Mouse (Mus musculus): ENCODE data around the gene Sf3a3.

Gene Sf3a3
- long read RNA-seq, experiment 1, transcript Sf3a3-201 (17 exons, 1,820 nt), result major isoform, 29 of 43 reads
- long read RNA-seq, experiment 1, partial matches to known transcripts, result 11 of 43 reads
- long read RNA-seq, experiment 1, other reads (novel, unspliced or antisense), result 3 of 43 reads
- long read RNA-seq, experiment 2, transcript Sf3a3-201 (17 exons, 1,820 nt), result major isoform, 29 of 44 reads
- long read RNA-seq, experiment 2, partial matches to known transcripts, result 8 of 44 reads
- long read RNA-seq, experiment 2, other reads (novel, unspliced or antisense), result 4 of 44 reads

DNA sequence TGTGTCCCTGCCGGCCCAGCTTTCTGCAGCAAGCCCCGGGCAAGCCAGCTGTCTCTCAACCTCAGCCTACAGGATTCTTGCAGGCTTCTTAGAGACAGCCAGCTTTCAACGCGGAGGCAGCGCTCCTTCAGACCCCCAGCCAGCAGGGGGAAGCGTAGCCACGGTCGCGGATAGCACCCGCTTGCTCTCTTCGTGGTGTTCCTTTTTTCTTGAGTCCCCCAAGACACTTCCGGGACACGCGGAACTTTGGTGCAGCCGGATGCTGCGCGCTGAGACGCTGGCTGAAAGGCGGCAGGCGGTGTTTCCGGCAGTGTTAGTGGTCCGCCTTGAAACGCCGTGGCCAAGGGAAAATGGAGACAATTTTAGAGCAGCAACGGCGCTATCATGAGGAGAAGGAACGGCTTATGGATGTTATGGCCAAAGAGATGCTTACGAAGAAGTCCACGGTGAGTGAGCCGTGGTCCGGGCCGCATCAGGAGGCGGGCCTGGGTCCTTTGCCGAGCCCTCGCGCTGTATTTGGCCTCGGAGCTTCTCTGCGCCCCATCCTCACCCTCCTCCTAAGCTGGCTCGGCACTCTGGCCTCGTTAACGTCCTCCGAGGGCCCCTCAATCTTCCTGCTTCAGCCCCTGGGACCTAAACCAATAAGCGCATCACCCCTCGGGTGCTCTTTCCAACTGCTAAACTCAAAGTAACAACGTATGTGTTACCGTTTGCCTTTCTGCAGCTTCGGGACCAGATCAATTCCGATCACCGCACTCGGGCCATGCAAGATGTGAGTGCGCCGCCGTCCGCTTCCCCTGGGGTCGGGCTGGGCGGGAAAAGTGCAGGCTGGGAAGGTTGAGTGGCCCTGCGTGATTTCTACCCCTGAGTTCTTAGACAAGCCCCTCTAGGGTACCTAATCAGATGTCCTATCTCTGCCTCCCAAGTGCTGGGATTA is at the start of gene Sf3a3:
Sf3a3 (plus strand) TSS at position 232 of the 937 bp plus-strand sequence.
- intact Hi-C loops (cut with DNase I), result no loop called here

DNA sequence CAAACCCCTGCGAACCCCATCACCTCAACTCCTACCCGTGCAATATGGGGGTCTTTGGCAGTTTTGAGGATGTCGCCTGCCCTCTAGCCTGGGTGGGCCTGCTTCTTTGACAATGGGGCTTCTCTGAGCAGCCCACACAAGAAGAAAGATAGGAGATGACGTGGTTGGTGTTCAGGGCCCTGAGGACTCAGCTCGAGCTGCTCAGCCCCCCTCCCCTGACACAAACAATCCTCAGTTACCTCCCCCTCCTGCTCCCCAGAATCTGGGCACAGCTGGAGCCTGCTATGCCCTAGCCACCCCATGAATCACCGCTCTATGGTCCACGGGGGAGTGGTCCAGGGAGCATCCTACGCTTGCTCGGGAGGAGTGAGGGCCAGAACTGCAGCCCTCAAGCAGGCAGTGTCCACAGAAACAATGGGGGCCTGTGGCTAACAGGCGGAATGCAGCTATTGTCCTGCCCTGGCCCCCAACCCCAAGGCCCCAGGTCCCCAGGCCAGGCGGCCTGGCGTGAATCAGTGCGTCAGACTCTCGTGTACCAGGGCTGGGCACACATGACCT is 47.0 kb upstream of the Sf3a3 start:
- intact Hi-C loops (cut with DNase I), result no loop called here

DNA sequence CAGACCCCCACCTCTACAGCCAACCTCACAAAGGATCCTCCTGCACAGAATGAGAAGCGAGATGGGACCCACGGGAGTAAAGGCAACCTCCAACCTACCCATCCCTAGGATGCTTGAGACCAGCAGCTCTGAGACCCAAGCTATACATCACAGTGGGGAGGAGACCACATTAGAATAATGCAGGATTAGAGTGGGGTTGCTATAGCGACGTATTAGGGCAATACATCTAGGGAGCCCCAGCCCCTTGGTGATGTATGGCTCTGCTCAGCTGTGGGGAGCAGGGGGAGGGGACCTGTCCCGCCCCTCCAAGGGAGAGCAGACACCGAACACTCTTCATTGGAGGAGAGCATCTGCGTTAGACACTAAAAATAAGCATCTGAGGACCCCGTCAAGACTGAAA is 46.5 kb upstream of the Sf3a3 start:
- intact Hi-C loops (cut with DNase I), result no loop called here

DNA sequence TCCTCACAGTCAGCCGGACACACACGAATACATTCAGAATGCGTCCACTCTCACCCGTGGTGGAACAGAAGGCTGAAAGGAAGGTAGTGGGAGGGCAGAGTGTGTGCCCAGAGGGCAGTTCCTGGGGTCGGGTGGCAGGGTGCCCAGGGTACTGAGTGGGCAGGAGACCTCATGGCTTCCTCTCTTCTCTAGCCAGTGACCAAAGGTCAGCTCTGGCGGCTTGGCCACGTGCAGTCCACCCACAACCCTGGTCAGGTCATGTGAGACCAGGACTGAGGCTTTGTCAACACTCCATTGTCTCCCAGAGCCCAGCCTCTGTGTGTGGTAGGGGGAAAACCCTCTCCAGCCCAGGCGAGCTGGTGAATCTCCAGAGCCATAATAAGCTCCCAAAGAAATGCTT is 44.3 kb upstream of the Sf3a3 start:
- intact Hi-C loops (cut with DNase I), result loop anchor here (10.0 kb wide), 1 partner anchor 265 kb away; no protein-coding TSS in a partner anchor

DNA sequence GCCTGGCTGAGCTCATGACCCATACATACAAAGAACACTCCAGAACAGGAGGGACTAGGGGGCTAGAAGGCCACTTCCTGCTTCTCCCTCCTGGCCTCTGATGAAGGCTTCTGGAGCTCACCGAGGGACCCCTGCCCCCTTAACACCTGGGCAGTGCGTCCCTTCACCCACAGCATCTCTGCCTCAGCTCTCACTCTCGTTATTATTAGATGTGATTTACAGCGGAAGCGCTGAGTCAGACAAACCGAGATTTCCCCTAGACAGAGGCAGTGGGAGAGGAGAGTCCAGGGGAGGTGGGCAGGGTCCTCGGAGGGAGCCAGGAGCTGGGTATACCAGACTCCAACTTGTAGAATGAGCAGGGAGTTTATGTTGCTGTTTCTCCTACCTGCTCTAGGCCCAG is 43.0 kb upstream of the Sf3a3 start:
- intact Hi-C loops (cut with DNase I), result loop anchor here (10.0 kb wide), 1 partner anchor 267 kb away; no protein-coding TSS in a partner anchor

DNA sequence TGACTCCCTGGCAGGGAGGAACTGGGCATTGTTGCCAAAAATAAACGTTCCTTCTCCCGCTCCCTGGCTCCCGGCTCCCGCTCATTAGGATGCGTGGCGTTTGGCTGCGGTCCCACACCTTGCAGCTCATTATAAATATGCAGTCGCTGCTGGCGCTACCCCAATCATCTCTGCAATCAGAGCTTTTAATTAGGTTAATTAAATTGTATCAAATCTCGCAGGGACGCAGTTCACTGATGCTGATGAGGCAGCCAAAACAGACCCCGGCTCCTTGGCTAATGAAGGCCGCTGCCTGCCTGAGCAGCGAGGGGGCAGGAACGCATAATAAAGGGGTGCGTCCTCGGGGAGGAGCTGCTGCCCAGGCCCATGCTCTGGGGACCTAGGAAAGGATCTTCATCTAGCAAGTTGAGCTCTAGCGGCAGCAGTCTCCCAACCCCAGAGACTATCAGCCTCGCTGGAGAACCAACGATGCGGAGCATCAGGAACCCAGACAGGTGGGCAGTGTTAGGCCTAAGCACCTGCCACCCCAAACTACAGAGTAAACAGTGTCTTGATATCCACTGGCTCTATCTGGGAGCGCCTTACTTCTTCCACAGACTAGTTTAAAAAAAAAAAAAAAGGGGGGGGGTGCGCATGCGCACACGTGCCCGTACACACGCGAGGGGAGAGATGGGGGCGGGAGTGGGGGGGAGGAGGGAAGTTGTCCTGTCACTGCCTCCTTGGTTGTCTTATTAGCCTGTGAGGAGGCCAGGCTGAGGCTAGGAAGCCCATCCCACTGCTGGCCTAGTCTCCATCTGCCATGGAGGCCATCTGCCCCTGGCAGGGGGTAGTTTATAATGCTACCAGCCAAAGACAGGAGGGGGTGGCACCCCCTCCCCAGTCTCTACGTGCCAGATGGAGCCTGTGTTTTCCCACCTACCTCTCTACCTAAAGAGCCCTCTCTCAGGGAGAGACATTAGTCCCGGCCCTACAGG is 41.9 kb upstream of the Sf3a3 start:
- intact Hi-C loops (cut with DNase I), result loop anchor here (10.0 kb wide), 1 partner anchor 268 kb away; no protein-coding TSS in a partner anchor

DNA sequence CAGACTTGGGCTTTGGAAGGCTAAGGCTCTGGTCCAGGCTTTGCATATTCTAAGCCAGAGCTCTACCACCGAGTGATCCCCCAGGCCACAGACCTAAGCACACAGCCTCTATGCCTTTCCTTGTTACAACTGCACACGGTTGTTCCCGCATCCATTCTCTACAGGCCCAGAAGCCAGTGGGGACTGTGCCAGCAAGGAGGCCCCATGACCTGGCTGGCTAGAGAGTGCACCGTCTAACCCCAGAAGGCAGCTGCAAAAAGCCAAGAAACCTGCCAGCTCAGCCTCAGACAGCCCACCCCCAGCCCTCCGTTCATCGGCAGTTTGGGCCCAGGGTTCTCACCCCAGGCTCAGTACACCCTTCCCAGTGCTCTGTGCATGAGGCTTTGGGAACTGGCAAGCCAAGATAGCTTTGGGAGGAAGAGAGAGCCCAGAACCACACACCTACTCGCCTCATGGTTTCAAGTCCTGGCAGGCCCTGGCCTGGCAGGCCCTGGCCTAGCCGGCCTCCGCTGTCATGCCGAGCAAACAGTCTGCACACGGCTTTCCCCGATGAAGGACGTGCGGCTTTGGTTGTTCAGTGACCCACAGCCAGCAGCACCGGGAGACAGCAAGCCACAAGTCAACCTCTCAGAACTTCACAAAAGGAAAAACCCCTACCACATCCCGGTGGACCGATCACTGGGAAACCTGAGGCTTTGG is 40.1 kb upstream of the Sf3a3 start:
- intact Hi-C loops (cut with DNase I), result loop anchor here (2.0 to 10.0 kb wide), 4 partner anchors 270 to 727 kb away; no protein-coding TSS in a partner anchor

DNA sequence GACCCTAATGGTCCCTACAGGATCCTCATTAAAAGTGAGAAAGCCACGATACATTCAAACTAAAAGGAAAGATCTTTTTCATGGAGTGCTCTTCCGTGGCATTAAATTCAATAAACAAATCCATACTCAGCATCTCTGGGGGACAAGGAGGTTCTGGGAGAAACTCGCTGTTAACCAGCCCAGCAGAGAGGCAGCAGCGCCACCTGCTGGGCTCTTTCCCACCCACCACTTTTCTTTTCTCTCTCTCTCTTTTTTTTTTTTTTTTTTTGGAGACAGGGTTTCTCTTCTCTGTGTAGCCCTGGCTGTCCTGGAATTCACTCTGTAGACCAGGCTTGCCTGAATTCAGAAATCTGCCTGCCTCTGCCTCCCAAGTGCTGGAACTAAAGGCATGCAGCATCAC is 39.5 kb upstream of the Sf3a3 start:
- intact Hi-C loops (cut with DNase I), result loop anchor here (2.0 to 10.0 kb wide), 4 partner anchors 270 to 728 kb away; no protein-coding TSS in a partner anchor

DNA sequence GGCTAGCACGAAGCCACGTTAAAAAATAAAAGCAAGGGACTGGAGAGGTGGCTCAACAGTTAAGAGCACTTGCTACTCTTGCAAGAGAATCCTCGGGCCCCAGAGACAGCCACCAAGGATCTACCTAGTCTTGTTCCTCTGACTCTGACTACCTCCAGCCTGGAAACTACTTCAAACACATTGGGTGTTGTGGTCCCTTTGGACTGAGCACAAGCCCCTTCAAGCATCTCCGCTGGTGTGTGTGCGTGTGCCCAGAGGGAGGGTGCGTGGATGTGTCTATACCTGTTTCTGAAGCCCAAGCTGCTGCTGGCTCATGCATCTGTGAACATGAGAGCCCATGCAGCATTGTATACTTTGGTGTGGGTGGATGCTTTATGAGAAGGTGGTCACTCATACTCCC is 38.6 kb upstream of the Sf3a3 start:
- intact Hi-C loops (cut with DNase I), result loop anchor here (2.0 to 10.0 kb wide), 4 partner anchors 271 to 729 kb away; no protein-coding TSS in a partner anchor

DNA sequence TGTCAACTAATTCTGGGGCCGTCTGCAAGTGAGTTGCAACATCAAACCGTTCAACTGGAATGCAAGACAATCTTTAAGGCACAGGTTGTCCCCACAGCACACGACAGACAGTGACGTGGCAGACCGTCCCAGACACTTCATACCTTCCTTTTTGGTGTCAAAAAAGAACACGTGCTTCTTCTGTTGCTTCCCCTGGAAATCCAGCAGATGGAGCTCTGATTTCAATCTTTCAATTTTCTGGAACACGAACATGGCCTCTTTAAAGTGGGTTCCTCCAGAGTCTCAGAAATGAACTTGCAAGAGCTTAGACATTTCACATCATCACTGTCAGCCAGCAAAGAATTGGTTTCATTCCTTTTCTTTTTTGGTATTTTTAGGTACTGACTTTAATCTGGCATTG is 32.3 kb upstream of the Sf3a3 start:
- intact Hi-C loops (cut with DNase I), result no loop called here

DNA sequence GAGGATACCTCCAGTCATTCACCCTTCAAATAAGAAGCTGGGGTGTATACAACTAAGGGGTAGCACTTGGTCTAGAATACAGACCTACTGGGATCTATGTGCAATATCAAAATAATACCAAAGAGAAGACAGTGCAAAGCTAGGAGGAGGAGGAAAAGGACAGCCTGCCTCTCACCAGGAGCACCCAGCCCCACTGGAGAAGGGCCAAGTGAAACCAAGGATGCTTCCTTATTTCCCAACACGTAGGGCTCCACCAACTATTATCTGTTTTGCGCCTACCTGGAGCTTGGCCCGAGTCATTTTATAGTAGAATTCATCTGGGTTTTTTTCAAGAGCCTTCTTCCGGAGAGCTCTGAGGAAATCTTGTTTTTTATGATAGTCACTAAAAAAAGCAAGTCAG is 31.1 kb upstream of the Sf3a3 start:
- intact Hi-C loops (cut with DNase I), result no loop called here

DNA sequence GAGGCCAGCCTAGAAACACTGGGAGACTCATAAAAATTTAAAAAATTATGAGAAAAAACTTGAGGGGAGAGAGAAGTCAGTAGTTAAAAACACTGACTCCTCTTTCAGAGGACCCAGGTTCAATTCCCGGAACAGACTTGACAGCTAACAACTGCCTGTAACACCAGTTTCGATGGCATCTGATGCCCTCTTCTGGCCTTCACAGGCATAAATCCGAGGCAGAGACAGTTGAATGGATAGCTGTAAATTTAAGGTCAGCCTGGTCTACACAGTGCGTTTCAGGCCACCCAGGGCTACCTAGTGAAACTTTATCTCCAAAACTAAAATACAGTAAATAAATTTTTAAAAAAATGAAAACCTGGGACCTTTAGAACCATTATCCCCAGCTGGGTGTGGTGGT is 29.6 kb upstream of the Sf3a3 start:
- intact Hi-C loops (cut with DNase I), result no loop called here

DNA sequence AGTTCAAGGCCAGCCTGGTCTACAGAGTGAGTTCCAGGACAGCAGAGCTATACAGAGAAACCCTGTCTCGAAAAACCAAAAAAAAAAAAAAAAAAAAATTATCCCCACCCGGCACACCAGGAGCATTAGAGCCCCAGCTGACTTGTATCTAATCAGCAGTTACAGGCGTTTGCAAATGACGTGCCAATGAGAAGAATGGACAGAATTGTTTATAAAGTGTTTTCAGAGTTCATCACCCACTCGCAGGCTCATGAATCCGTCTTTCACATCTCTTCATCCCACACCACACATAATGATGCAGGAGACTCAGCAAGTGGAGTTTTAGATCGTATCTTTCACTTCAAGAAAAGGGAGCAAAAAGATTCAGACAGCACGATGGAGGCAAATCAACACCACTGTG is 29.1 kb upstream of the Sf3a3 start:
- intact Hi-C loops (cut with DNase I), result no loop called here

DNA sequence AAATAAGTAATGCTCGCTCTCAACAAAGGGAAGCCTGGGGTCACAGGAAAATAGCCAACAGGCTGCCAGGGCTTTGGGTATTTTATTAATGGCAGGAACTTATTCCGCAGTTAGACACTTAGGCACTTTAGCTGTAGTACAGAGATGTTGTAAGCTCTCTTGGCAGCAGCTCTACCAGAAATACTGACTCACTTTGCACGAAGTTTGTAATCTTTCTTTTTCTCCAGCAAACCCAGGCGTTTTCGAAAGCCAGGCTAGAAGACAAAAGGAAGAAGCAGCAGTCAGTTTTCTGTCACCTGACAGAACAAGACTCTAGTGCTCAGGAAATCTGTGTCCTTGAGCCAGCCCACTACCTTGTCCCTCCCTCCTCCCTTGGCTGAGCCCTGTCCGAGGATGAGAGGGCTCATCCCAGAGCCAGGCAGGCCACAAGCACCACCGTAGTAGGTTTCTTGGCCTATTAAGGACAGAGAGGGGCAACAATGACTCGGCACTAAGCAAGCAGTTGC is 28.6 kb upstream of the Sf3a3 start:
- intact Hi-C loops (cut with DNase I), result no loop called here

DNA sequence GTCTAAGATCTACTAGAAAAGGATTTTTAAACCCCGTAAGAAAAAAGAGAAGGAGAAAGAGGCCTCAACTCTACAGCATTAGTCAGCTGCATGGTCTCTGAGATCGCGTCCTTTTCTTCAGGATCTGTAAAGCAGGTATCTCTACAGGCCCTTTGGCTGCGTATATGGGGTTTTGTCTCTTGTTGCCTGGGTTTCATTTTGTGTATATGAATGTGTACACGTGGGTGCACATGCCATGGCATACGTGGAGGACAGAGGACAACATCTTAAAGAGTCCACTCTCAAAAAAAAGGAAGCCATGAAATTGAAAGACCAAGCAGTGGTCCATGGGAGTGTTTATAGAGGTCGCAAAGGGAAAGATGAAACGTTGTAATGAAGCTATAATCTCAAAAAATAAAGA is 23.1 kb upstream of the Sf3a3 start:
- intact Hi-C loops (cut with DNase I), result no loop called here

DNA sequence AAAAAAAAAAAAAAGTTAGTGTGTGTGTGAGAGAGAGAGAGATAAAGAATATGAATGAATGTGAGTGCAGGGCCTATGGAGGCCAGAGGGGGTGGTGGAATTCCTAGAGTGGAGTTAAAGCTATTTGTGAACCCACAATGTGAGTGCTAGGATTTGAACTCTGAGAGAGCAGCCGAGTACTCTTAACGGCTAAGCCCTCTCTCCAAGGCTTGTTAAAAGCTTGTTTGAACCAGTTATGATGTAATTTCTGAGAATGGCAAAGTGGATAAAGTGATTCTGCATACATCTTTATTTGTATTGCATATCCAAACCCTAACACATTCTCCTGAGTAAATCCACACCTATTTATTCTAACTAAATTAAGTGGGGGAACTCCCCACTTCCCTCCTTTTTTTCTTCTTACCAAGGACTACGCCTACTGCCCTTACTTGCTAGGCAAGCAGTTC is 22.1 kb upstream of the Sf3a3 start:
- intact Hi-C loops (cut with DNase I), result no loop called here

DNA sequence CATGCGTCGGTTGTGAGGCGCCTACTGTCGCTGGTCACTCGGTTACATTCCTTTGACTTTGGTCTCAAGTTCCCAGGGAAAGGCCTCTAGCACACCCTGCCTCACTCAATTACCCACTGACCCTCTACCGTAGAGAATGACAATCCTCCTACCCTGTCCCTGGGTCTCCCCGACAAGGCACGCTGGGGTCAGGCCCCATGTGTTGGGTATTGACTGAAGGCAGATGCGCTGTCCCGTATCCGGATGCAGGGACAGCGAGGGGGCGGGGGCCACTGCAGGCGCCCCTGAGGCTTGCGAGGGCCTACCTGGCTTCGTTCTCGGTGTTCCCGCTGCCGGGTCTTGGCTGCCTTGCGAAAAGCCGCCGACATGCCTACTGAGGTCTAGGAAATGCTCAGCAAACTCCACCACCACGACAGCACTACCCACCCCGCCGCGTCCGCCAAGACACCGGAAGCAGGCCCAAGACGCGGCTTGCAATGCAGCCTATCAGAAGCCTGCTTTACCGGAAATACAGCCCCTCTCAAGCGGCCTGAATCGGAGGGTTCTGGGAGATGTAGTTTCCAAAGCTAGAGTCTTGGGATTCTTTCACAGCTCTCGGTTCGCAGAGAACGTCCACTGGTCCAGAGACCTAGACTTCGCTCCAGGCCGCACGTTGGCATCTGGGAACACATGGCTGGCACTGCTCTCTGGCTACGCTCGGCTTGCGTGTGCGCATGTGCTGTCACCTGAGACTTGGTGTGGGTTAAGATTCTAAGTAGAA is 21.3 kb upstream of the Sf3a3 start, which contains the start of gene Utp11:
Utp11 (minus strand) TSS at position 466 of the 760 bp plus-strand sequence.
- intact Hi-C loops (cut with DNase I), result no loop called here

DNA sequence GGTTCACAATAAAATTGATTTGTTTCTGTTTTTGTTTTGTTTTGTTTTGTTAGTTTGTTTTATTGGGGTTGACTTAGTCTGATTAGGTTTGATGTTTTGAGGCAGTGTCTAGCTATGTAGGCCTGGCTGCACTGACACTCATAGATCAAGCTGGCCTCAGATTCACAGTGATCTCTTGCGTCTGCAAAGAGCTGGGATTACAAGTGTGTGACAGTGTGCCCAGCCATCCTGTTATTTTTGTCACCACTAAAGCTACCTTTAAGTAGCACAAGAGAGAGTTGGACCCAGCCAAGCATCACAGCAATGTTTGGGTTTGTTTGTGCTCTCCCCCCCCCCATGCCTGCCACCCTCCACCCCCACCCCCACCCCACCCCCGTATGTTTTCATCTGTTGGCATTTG is 20.0 kb upstream of the Sf3a3 start:
- intact Hi-C loops (cut with DNase I), result no loop called here

Data from adrenal gland (tissue).